Comparison of ENCODE assay signal across 22 mouse cellular contexts in genomic region chr3:133329406-133329805, GRCm38 (mm10). TPM values are rescaled to one million over a fixed set of nuclear protein-coding genes. Genes with fewer than 3 reads are reported as not detected.
A peak's percentile ranks its signal among the peaks of the same experiment; 100 is the strongest.
DNase-seq lines count a peak whose midpoint lies in the region; ATAC-seq and TF ChIP-seq lines count a peak whose summit lies in the region.
"Had no signal": no experiment of that assay in that cellular context is flagged by ENCODE, and none has a peak within 500 bp of the region (broad histone marks: within the 10 kb centered on the region; RNA-seq: fewer than 3 reads in every experiment).

No protein-coding gene starts in this region.

- H3K4me3 ChIP-seq in intestine, postnatal 0 days (ENCODE audit: low read depth, low read length): no peak overlapping the region
- H3K4me3 ChIP-seq in intestine, embryonic 15.5 days (replicated peaks): no peak overlapping the region
- no peak overlapping the region for H3K4me3 ChIP-seq in stomach, postnatal 0 days (ENCODE audit: low read depth, low read length)
- H3K4me3 ChIP-seq in limb, embryonic 10.5 days: no peak overlapping the region
- H3K4me3 ChIP-seq: embryonic facial prominence, embryonic 13.5 days; heart, embryonic 13.5 days; hindbrain, embryonic 13.5 days; limb, embryonic 13.5 days; midbrain, embryonic 10.5 days; neural tube, embryonic 12.5 days had no signal

- no peak for TF ChIP-seq POLR2A in brain, embryonic 14.5 days (IDR thresholded peaks at IDR 0.05; ENCODE audit: borderline replicate concordance, extremely low read depth, insufficient read depth, insufficient read length, poor library complexity, severe bottlenecking)

- WGBS in intestine, postnatal 0 days: 87% methylated on average over 2 of the region's 2 CpGs
- 89% methylated on average over 2 of the region's 2 CpGs for WGBS in intestine, embryonic 15.5 days
- 80% methylated on average over 2 of the region's 2 CpGs for WGBS in stomach, postnatal 0 days
- WGBS in limb, embryonic 10.5 days: 75% methylated on average over 2 of the region's 2 CpGs

- TF ChIP-seq EP300 in stomach, postnatal 0 days (optimal IDR thresholded peaks at IDR 0.05): no peak

- H3K36me3 ChIP-seq in intestine, postnatal 0 days (ENCODE audit: control insufficient read depth, insufficient read depth): peaks cover 18% of the 10 kb centered on the region; the same call in 1 of the 2 replicates
- no peaks in the 10 kb centered on the region for H3K36me3 ChIP-seq in intestine, embryonic 15.5 days
- H3K36me3 ChIP-seq in stomach, postnatal 0 days (ENCODE audit: control insufficient read depth, insufficient read depth, low read length): peaks cover 2% of the 10 kb centered on the region; the same call in 1 of the 2 replicates
- peaks cover 37% of the 10 kb centered on the region for H3K36me3 ChIP-seq in limb, embryonic 10.5 days

- DNase-seq in thymus, postnatal 0 days (ENCODE audit: low spot score): peak; percentile 21
- no peak for DNase-seq in thymus, postnatal 10 days (ENCODE audit: low spot score in 2 of 2)
- DNase-seq in brain, embryonic 14.5 days (ENCODE audit: low read depth): no peak
- DNase-seq in stomach, postnatal 0 days (ENCODE audit: low spot score): no peak
- no peak for DNase-seq in limb, embryonic 10.5 days (ENCODE audit: low spot score)
- DNase-seq in kidney, adult 9 months: no peak
- DNase-seq: adrenal gland, adult 8-10 months; cerebellum, adult 9-11 months; gastrocnemius, postnatal 36 days; kidney, adult 2 months; kidney, postnatal 25 days; right cerebral cortex, adult 18-20 months; thymus, postnatal 4 days had no signal

- no peaks in the 10 kb centered on the region for H3K4me1 ChIP-seq in intestine, postnatal 0 days (replicated peaks; ENCODE audit: control insufficient read depth, insufficient read depth, low read length)
- 0 out of 2 replicates have a peak, but pooled peaks cover 9% of the 10 kb centered on the region for H3K4me1 ChIP-seq in intestine, embryonic 15.5 days (replicated peaks)
- no peaks in the 10 kb centered on the region for H3K4me1 ChIP-seq in stomach, postnatal 0 days (replicated peaks; ENCODE audit: control insufficient read depth, insufficient read depth)
- H3K4me1 ChIP-seq in limb, embryonic 10.5 days: peaks cover 6% of the 10 kb centered on the region; the same call in 1 of the 2 replicates
- H3K4me1 ChIP-seq: embryonic facial prominence, embryonic 13.5 days; limb, embryonic 13.5 days; neural tube, embryonic 12.5 days had no signal

- H3K9ac ChIP-seq in intestine, postnatal 0 days (ENCODE audit: low read depth, low read length): no peak overlapping the region
- H3K9ac ChIP-seq in intestine, embryonic 15.5 days: no peak overlapping the region
- H3K9ac ChIP-seq in stomach, postnatal 0 days (ENCODE audit: low read length): no peak overlapping the region
- H3K9ac ChIP-seq: embryonic facial prominence, embryonic 13.5 days; heart, embryonic 13.5 days; hindbrain, embryonic 13.5 days; limb, embryonic 13.5 days; neural tube, embryonic 12.5 days had no signal

- peak; percentile 34; the same call in 1 of the 2 replicates for TF ChIP-seq CTCF in intestine, postnatal 0 days (IDR thresholded peaks at IDR 0.05; ENCODE audit: low read depth)
- TF ChIP-seq CTCF in brain, embryonic 14.5 days (IDR thresholded peaks at IDR 0.05; ENCODE audit: borderline replicate concordance, extremely low read depth, insufficient read depth, insufficient read length): peak; percentile 9; the same call in 1 of the 2 replicates
- peak; percentile 20; the same call in 1 of the 2 replicates for TF ChIP-seq CTCF in stomach, postnatal 0 days (IDR thresholded peaks at IDR 0.05; ENCODE audit: low read depth)

- H3K27ac ChIP-seq in intestine, postnatal 0 days (ENCODE audit: low read depth, low read length): no peak overlapping the region
- no peak overlapping the region for H3K27ac ChIP-seq in intestine, embryonic 15.5 days
- no peak overlapping the region for H3K27ac ChIP-seq in stomach, postnatal 0 days (replicated peaks)
- no peak overlapping the region for H3K27ac ChIP-seq in limb, embryonic 10.5 days
- H3K27ac ChIP-seq: embryonic facial prominence, embryonic 13.5 days; heart, embryonic 13.5 days; hindbrain, embryonic 13.5 days; limb, embryonic 13.5 days; midbrain, embryonic 10.5 days; neural tube, embryonic 12.5 days had no signal

- no peaks in the 10 kb centered on the region for H3K27me3 ChIP-seq in intestine, postnatal 0 days (replicated peaks; ENCODE audit: control insufficient read depth, insufficient read depth, low read length)
- no peaks in the 10 kb centered on the region for H3K27me3 ChIP-seq in intestine, embryonic 15.5 days (replicated peaks)
- H3K27me3 ChIP-seq in stomach, postnatal 0 days (ENCODE audit: control insufficient read depth, insufficient read depth, low read length): no peaks in the 10 kb centered on the region
- H3K27me3 ChIP-seq in limb, embryonic 10.5 days (ENCODE audit: low read depth, poor library complexity, severe bottlenecking): no peaks in the 10 kb centered on the region
- H3K27me3 ChIP-seq: embryonic facial prominence, embryonic 13.5 days; heart, embryonic 13.5 days; hindbrain, embryonic 13.5 days; limb, embryonic 13.5 days; neural tube, embryonic 12.5 days had no signal

- ATAC-seq in intestine, postnatal 0 days: no peak
- ATAC-seq in intestine, embryonic 15.5 days: no peak
- no peak for ATAC-seq in stomach, postnatal 0 days (ENCODE audit: low FRiP score, low TSS enrichment)
- ATAC-seq: forebrain, embryonic 14.5 days had no signal

- no peak overlapping the region for H3K4me2 ChIP-seq in intestine, postnatal 0 days (replicated peaks; ENCODE audit: low read depth)
- no peak overlapping the region for H3K4me2 ChIP-seq in intestine, embryonic 15.5 days (replicated peaks)
- no peak overlapping the region for H3K4me2 ChIP-seq in stomach, postnatal 0 days (replicated peaks; ENCODE audit: low read depth)
- H3K4me2 ChIP-seq: embryonic facial prominence, embryonic 13.5 days; heart, embryonic 13.5 days; hindbrain, embryonic 13.5 days; limb, embryonic 13.5 days; neural tube, embryonic 12.5 days had no signal

- no peaks in the 10 kb centered on the region for H3K9me3 ChIP-seq in intestine, postnatal 0 days (ENCODE audit: control insufficient read depth)
- H3K9me3 ChIP-seq in intestine, embryonic 15.5 days: no peaks in the 10 kb centered on the region
- no peaks in the 10 kb centered on the region for H3K9me3 ChIP-seq in stomach, postnatal 0 days (ENCODE audit: control insufficient read depth, low read length)
- H3K9me3 ChIP-seq in limb, embryonic 10.5 days (replicated peaks): no peaks in the 10 kb centered on the region
- H3K9me3 ChIP-seq: embryonic facial prominence, embryonic 13.5 days; heart, embryonic 13.5 days; hindbrain, embryonic 13.5 days; limb, embryonic 13.5 days; midbrain, embryonic 10.5 days; neural tube, embryonic 12.5 days had no signal

RNA-seq across cellular contexts. Expression of gene Ppa2, which starts 19.5 kb away (rescaled TPM):
- polyA plus RNA-seq in intestine, postnatal 0 days (2015; fragmentation: Nextera tagmentation; extraction: Ambion mirVana): 111 and 115 TPM in 2 replicates
- 132 and 135 TPM in 2 replicates for polyA plus RNA-seq in intestine, embryonic 15.5 days (2015; fragmentation: Nextera tagmentation; extraction: Ambion mirVana)
- polyA plus RNA-seq in thymus, postnatal 0 days (2015; fragmentation: Nextera tagmentation; extraction: Ambion mirVana): 79.3 and 87.2 TPM in 2 replicates
- polyA plus RNA-seq in brain, embryonic 14.5 days (2012; rRNA removed): 34.5 and 41.8 TPM in 2 replicates
- 81.2 and 85.7 TPM in 2 replicates for polyA plus RNA-seq in stomach, postnatal 0 days (2015; fragmentation: Nextera tagmentation; extraction: Ambion mirVana)
- 81.7 and 95.4 TPM in 2 replicates for polyA plus RNA-seq in limb, embryonic 10.5 days (2016; fragmentation: Nextera tagmentation; extraction: Ambion mirVana)
